Mouse (Mus musculus) embryonic facial prominence, embryonic 10.5 days (tissue): ENCODE results near the gene Dcakd. TPM values are rescaled to one million over a fixed set of nuclear protein-coding genes. Genes with fewer than 3 reads are reported as not detected.
A peak's percentile ranks its signal among the peaks of the same experiment; 100 is the strongest.

Source experiments
- DNase-seq: peaks from one replicate; pipeline ENCODE4 v3.0.0-alpha.2; 2017; ENCODE audit warnings: low spot score
- H3K27ac ChIP-seq: fragments of 300-500 bp; sonication (generic); replicated peaks from 2 replicates; pipeline ENCODE4 v1.5.1; 2016; ENCODE audit warnings: mild to moderate bottlenecking
- H3K27me3 ChIP-seq: fragments of 300-500 bp; sonication (generic); replicated peaks from 2 replicates; pipeline ENCODE4 v1.6.1; 2016; ENCODE audit warnings: low read depth, mild to moderate bottlenecking; ENCODE audit not compliant: poor library complexity, severe bottlenecking
- H3K36me3 ChIP-seq: fragments of 300-500 bp; sonication (generic); replicated peaks from 2 replicates; pipeline ENCODE4 v1.6.1; 2016; ENCODE audit warnings: mild to moderate bottlenecking, moderate library complexity
- H3K4me1 ChIP-seq: fragments of 300-500 bp; sonication (generic); 2 replicates; pipeline ENCODE4 v1.6.1; 2016
- H3K4me3 ChIP-seq: fragments of 300-500 bp; sonication (generic); 2 replicates; pipeline ENCODE4 v1.5.1; 2016; ENCODE audit warnings: mild to moderate bottlenecking, moderate library complexity
- H3K9me3 ChIP-seq: fragments of 300-500 bp; sonication (generic); 2 replicates; pipeline ENCODE4 v1.6.1; 2016; ENCODE audit warnings: mild to moderate bottlenecking
- WGBS: fragments of 180-500 bp; shearing (Covaris S2); methylation state at CpG from one replicate; pipeline ENCODE4 v1.1.7; 2016; 5-methylcytosine and 5-hydroxymethylcytosine counted together
- polyA plus RNA-seq: library from polyadenylated mRNA; unstranded; fragments of >200 nt; fragmentation: Nextera tagmentation; extraction: Ambion mirVana; gene quantifications from 2 replicates; pipeline ENCODE4 v1.2.1, GENCODE M21; 2016

Gene Dcakd
- polyA plus RNA-seq, 1 experiment from 2014 or later: 308 TPM

- H3K4me1 ChIP-seq: peaks cover 27% of the 10 kb centered on the region
- 51% methylated on average over 27 of the region's 27 CpGs for WGBS
- H3K27ac ChIP-seq: peak overlapping the region; percentile 97
- H3K36me3 ChIP-seq: peaks cover 42% of the 10 kb centered on the region
- H3K4me3 ChIP-seq: peak overlapping the region; percentile 83
- H3K27me3 ChIP-seq: no peaks in the 10 kb centered on the region
- no peak for DNase-seq
- no peaks in the 10 kb centered on the region for H3K9me3 ChIP-seq
Observed at GRCm38 (mm10) chr11:103015881-103016825, 12.0 kb downstream of the Dcakd start.

GRCm38 (mm10) chr11:103011206-103011497, 17.0 kb downstream of the Dcakd start:
- 96% methylated on average over 2 of the region's 2 CpGs for WGBS
- H3K4me1 ChIP-seq: peaks cover 21% of the 10 kb centered on the region
- no peak overlapping the region for H3K4me3 ChIP-seq
- no peaks in the 10 kb centered on the region for H3K9me3 ChIP-seq
- DNase-seq: no peak
- H3K27ac ChIP-seq: no peak overlapping the region
- no peaks in the 10 kb centered on the region for H3K27me3 ChIP-seq
- peaks cover 90% of the 10 kb centered on the region for H3K36me3 ChIP-seq

GRCm38 (mm10) chr11:103010454-103011205, 17.5 kb downstream of the Dcakd start:
- H3K4me1 ChIP-seq: peaks cover 16% of the 10 kb centered on the region
- no peak overlapping the region for H3K4me3 ChIP-seq
- no peaks in the 10 kb centered on the region for H3K9me3 ChIP-seq
- DNase-seq: no peak
- H3K36me3 ChIP-seq: peaks cover 93% of the 10 kb centered on the region
- H3K27ac ChIP-seq: no peak overlapping the region
- H3K27me3 ChIP-seq: no peaks in the 10 kb centered on the region
- WGBS: 92% methylated on average over 13 of the region's 13 CpGs

- no peaks in the 10 kb centered on the region for H3K9me3 ChIP-seq
- WGBS: 93% methylated on average over 8 of the region's 8 CpGs
- peaks cover 95% of the 10 kb centered on the region for H3K36me3 ChIP-seq
- DNase-seq: peak; percentile 47
- no peak overlapping the region for H3K27ac ChIP-seq
- H3K4me1 ChIP-seq: peaks cover 8% of the 10 kb centered on the region
- no peak overlapping the region for H3K4me3 ChIP-seq
- no peaks in the 10 kb centered on the region for H3K27me3 ChIP-seq
Observed at GRCm38 (mm10) chr11:103009208-103009607, 18.9 kb downstream of the Dcakd start.

- no peaks in the 10 kb centered on the region for H3K9me3 ChIP-seq
Observed at GRCm38 (mm10) chr11:103008558-103008957, 19.6 kb downstream of the Dcakd start.

GRCm38 (mm10) chr11:103007001-103007340, 21.2 kb downstream of the Dcakd start:
- Histone ChIP-seq H3K4me1 (peaks cover 13% of the 10 kb centered on the region), H3K27ac (no peak overlapping the region), H3K4me3 (no peak overlapping the region), H3K36me3 (peaks cover 96% of the 10 kb centered on the region), H3K27me3 (no peaks in the 10 kb centered on the region), H3K9me3 (no peaks in the 10 kb centered on the region)
- no peak for DNase-seq
- WGBS: 85% methylated on average over 6 of the region's 6 CpGs

More at GRCm38 (mm10) chr11:103008558-103008957, 19.6 kb downstream of the Dcakd start:
- H3K27me3 ChIP-seq: no peaks in the 10 kb centered on the region
- no peak overlapping the region for H3K4me3 ChIP-seq
- WGBS: 92% methylated on average over 7 of the region's 7 CpGs
- no peak overlapping the region for H3K27ac ChIP-seq
- H3K4me1 ChIP-seq: peaks cover 8% of the 10 kb centered on the region
- peaks cover 96% of the 10 kb centered on the region for H3K36me3 ChIP-seq
- DNase-seq: no peak

- no peak overlapping the region for H3K27ac ChIP-seq
- H3K9me3 ChIP-seq: no peaks in the 10 kb centered on the region
- H3K4me1 ChIP-seq: peaks cover 13% of the 10 kb centered on the region
- DNase-seq: no peak
- H3K36me3 ChIP-seq: peaks cover 94% of the 10 kb centered on the region
- H3K27me3 ChIP-seq: no peaks in the 10 kb centered on the region
- no peak overlapping the region for H3K4me3 ChIP-seq
- 89% methylated on average over 7 of the region's 7 CpGs for WGBS
Observed at GRCm38 (mm10) chr11:103006286-103007000, 21.7 kb downstream of the Dcakd start.

GRCm38 (mm10) chr11:103005254-103005981, 22.7 kb downstream of the Dcakd start:
- H3K9me3 ChIP-seq: no peaks in the 10 kb centered on the region
- no peak overlapping the region for H3K27ac ChIP-seq
- H3K27me3 ChIP-seq: no peaks in the 10 kb centered on the region
- DNase-seq: no peak
- H3K36me3 ChIP-seq: peaks cover 91% of the 10 kb centered on the region
- H3K4me1 ChIP-seq: peaks cover 13% of the 10 kb centered on the region
- WGBS: 91% methylated on average over 11 of the region's 11 CpGs
- H3K4me3 ChIP-seq: no peak overlapping the region

GRCm38 (mm10) chr11:103004852-103005251, 23.3 kb downstream of the Dcakd start:
- H3K9me3 ChIP-seq: no peaks in the 10 kb centered on the region
- H3K27me3 ChIP-seq: no peaks in the 10 kb centered on the region
- 88% methylated on average over 1 of the region's 1 CpGs for WGBS
- H3K36me3 ChIP-seq: peaks cover 91% of the 10 kb centered on the region
- DNase-seq: no peak
- H3K4me1 ChIP-seq: peaks cover 13% of the 10 kb centered on the region
- no peak overlapping the region for H3K27ac ChIP-seq
- H3K4me3 ChIP-seq: no peak overlapping the region

GRCm38 (mm10) chr11:103003210-103003609, 24.9 kb downstream of the Dcakd start:
- Histone ChIP-seq H3K27ac (no peak overlapping the region), H3K27me3 (no peaks in the 10 kb centered on the region), H3K9me3 (no peaks in the 10 kb centered on the region), H3K4me1 (peaks cover 27% of the 10 kb centered on the region), H3K4me3 (no peak overlapping the region), H3K36me3 (peaks cover 93% of the 10 kb centered on the region)
- 69% methylated on average over 5 of the region's 5 CpGs for WGBS
- DNase-seq: no peak

- Histone ChIP-seq H3K4me3 (no peak overlapping the region), H3K4me1 (peaks cover 19% of the 10 kb centered on the region), H3K27me3 (no peaks in the 10 kb centered on the region), H3K36me3 (peaks cover 93% of the 10 kb centered on the region), H3K27ac (no peak overlapping the region), H3K9me3 (no peaks in the 10 kb centered on the region)
- 77% methylated on average over 5 of the region's 5 CpGs for WGBS
- no peak for DNase-seq
Observed at GRCm38 (mm10) chr11:103001063-103001462, 27.1 kb downstream of the Dcakd start.

GRCm38 (mm10) chr11:103000111-103000510, 28.0 kb downstream of the Dcakd start:
- Histone ChIP-seq H3K27ac (no peak overlapping the region), H3K36me3 (peaks cover 93% of the 10 kb centered on the region), H3K27me3 (no peaks in the 10 kb centered on the region), H3K9me3 (no peaks in the 10 kb centered on the region), H3K4me3 (no peak overlapping the region), H3K4me1 (peaks cover 19% of the 10 kb centered on the region)
- WGBS: 92% methylated on average over 16 of the region's 16 CpGs
- no peak for DNase-seq
